ENCODE assay signal across 12 mouse cellular contexts in the genomic region with DNA sequence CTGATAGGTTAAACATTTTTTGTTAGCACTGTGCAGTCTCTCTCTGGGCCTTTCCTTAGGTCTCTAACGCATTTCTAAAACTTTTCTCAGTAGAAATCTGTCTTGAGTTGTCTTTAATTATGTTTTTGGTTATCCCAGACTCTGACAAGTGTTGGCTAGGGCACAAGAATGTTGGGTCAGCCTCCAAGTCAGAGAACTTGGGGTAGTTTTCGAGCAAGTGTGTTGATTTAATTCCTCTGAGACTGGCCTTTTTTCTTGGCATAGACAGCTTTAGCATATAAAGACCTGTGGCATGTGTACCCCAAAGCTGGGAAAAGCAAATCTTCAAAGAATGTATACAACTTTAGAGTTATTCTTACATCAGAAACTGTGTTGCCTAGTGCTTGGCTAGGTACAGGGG.
DNase-seq lines count a peak whose midpoint lies in the region; ATAC-seq lines count a peak whose summit lies in the region.
"Had no signal": no experiment of that assay in that cellular context is flagged by ENCODE, and none has a peak within 500 bp of the region (broad histone marks: within the 10 kb centered on the region; RNA-seq: fewer than 3 reads in every experiment).

No protein-coding gene starts in this region.

- no peaks in the 10 kb centered on the region for H3K4me1 ChIP-seq in kidney, embryonic 14.5 days (ENCODE audit: control insufficient read depth, insufficient read depth, low read length)
- peaks cover 9% of the 10 kb centered on the region; the same call in 1 of the 2 replicates for H3K4me1 ChIP-seq in brown adipose tissue, adult 24 weeks (ENCODE audit: control insufficient read depth, insufficient read depth, insufficient read length, low read length)

- WGBS in kidney, embryonic 14.5 days: 69% methylated on average over 2 of the region's 2 CpGs

- H3K9me3 ChIP-seq in kidney, embryonic 14.5 days (ENCODE audit: control insufficient read depth, low read length): no peaks in the 10 kb centered on the region

- intact Hi-C loops in heart, postnatal 14 days (cut with DNase I): loop anchor here (5.0 kb wide), 1 partner anchor 79 kb away; a partner anchor contains a TSS

- ATAC-seq in kidney, embryonic 14.5 days (ENCODE audit: low FRiP score, low TSS enrichment): no peak
- ATAC-seq: hindbrain, embryonic 16.5 days had no signal

- no peak overlapping the region for H3K4me2 ChIP-seq in kidney, embryonic 14.5 days (replicated peaks; ENCODE audit: low read depth, low read length)

- peak; percentile 18 for DNase-seq in kidney, adult 11 months
- peak; percentile 47 to 54 for DNase-seq in heart, postnatal 14 days
- DNase-seq in lung, postnatal 25 days (ENCODE audit: low spot score): peak; percentile 33
- no peak for DNase-seq in layer of hippocampus, adult 8-10 months (ENCODE audit: low spot score in 2 of 2)
- DNase-seq in thymus, postnatal 25 days: no peak
- DNase-seq: cerebellum, postnatal 10 days; gastrocnemius, postnatal 14 days; thymus, postnatal 36 days had no signal

- H3K27me3 ChIP-seq in kidney, embryonic 14.5 days (ENCODE audit: control insufficient read depth, insufficient read depth, low read length): no peaks in the 10 kb centered on the region

- H3K36me3 ChIP-seq in kidney, embryonic 14.5 days (ENCODE audit: control insufficient read depth, insufficient read depth, low read length): no peaks in the 10 kb centered on the region

- no peak overlapping the region for H3K4me3 ChIP-seq in kidney, embryonic 14.5 days (ENCODE audit: low read length)
- no peak overlapping the region for H3K4me3 ChIP-seq in brown adipose tissue, adult 24 weeks (ENCODE audit: insufficient read depth, low read depth, low read length)

- no peak overlapping the region for H3K9ac ChIP-seq in kidney, embryonic 14.5 days (ENCODE audit: low read depth, low read length)

- H3K27ac ChIP-seq in kidney, embryonic 14.5 days (ENCODE audit: low read depth, low read length): no peak overlapping the region
- peak overlapping the region; percentile 65 for H3K27ac ChIP-seq in brown adipose tissue, adult 24 weeks (replicated peaks; ENCODE audit: low read depth, low read length)
- H3K27ac ChIP-seq: macrophage had no signal

Comparison
In these comparisons a context has a peak if more than half of its experiments do, and no peak if none do; other contexts are left out.
1. DNase-seq: peak in kidney, adult 11 months (single experiment), heart, postnatal 14 days (2 of 2) and lung, postnatal 25 days (single experiment); none in layer of hippocampus, adult 8-10 months (0 of 2) and thymus, postnatal 25 days (single experiment).